Mouse (Mus musculus) midbrain, embryonic 11.5 days (tissue): Measurements from ENCODE around the gene Gpatch3. TPM values are rescaled to one million over a fixed set of nuclear protein-coding genes. Genes with fewer than 3 reads are reported as not detected.

Source experiments
- ATAC-seq: fragments of 200-750 bp; cut with Nextera tagmentation; 2 replicates; pipeline ENCODE4 v1.8.0; 2017; ENCODE audit warnings: moderate TSS enrichment, moderate library complexity; ENCODE audit not compliant: low FRiP score
- DNase-seq: peaks from one replicate; pipeline ENCODE4 v3.0.0; 2015; ENCODE audit warnings: low spot score; ENCODE audit errors: missing footprints
- H3K27ac ChIP-seq: fragments of 300-500 bp; sonication (generic); 2 replicates; pipeline ENCODE4 v1.5.1; 2014; ENCODE audit warnings: low read depth, low read length
- H3K27me3 ChIP-seq: fragments of 300-500 bp; sonication (generic); 2 replicates; pipeline ENCODE4 v1.6.1; 2014; ENCODE audit warnings: mild to moderate bottlenecking, low read length, moderate library complexity, mixed read lengths; ENCODE audit not compliant: control insufficient read depth, insufficient read depth
- H3K36me3 ChIP-seq: fragments of 300-500 bp; sonication (generic); 2 replicates; pipeline ENCODE4 v1.6.1; 2014; ENCODE audit warnings: mild to moderate bottlenecking, low read length, moderate library complexity, mixed read lengths; ENCODE audit not compliant: control insufficient read depth, insufficient read depth
- H3K4me1 ChIP-seq: fragments of 300-500 bp; sonication (generic); 2 replicates; pipeline ENCODE4 v1.6.1; 2014; ENCODE audit warnings: low read length; ENCODE audit not compliant: control insufficient read depth, insufficient read depth
- H3K4me2 ChIP-seq: fragments of 300-500 bp; sonication (generic); 2 replicates; pipeline ENCODE4 v1.6.1; 2014; ENCODE audit warnings: mild to moderate bottlenecking, moderate library complexity
- H3K4me3 ChIP-seq: fragments of 300-500 bp; sonication (generic); 2 replicates; pipeline ENCODE4 v1.5.1; 2014; ENCODE audit warnings: low read depth, low read length
- H3K9ac ChIP-seq: fragments of 300-500 bp; sonication (generic); 2 replicates; pipeline ENCODE4 v1.6.1; 2014; ENCODE audit warnings: low read length
- H3K9me3 ChIP-seq: fragments of 300-500 bp; sonication (generic); 2 replicates; pipeline ENCODE4 v1.6.1; 2016; ENCODE audit warnings: low read length; ENCODE audit not compliant: control insufficient read depth
- WGBS: fragments of 180-500 bp; shearing (Covaris S2); extraction: QIAGEN DNeasy Blood & Tissue Kit; methylation state at CpG from one replicate; pipeline ENCODE4 v1.1.7; 2014; 5-methylcytosine and 5-hydroxymethylcytosine counted together
- polyA plus RNA-seq: library from polyadenylated mRNA; unstranded; fragments of >200 nt; fragmentation: Nextera tagmentation; extraction: Ambion mirVana; gene quantifications from 2 replicates; pipeline ENCODE4 v1.2.1, GENCODE M21; 2014

Gpatch3 gene
- polyA plus RNA-seq, result 6.8 and 7.8 TPM in 2 replicates

DNA sequence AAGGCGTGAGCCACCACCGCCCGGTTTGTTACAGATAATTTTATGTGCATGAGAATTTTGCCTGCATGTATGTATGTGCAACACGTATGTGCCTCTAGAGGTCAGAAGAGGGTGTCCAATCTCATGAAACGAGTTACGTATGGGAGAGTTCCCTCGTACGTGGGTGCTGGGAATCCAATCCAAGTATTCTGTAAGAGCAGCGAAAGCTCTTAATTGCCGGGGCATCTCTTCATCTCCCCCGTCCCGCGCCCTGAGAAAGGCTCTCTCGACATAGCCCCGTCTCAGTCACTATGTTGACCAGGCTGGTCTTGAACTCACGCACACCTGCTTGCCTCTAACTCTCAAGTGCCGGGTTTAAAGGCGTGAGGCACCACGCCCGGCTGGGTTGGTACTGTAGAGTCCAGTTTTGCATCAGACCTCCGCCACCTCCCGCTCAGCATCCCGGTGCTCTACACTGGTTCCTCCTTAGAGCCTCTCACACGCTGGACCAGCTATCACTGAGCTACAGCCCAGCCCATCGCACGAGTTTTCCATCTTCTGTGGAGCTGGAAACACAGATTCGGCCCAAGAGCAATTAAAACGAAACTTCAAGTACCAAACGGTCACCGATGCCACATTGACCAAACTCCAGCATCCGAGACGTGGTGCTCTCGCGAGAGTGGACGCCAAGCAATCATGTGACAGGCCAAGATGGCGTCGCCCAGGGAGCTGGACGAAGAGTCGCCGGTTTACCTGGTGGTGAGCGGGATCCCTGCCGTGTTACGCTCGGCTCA lies at the start of gene Gpatch3:
Gene Gpatch3 (plus strand): TSS at position 676 of the 773 bp plus-strand sequence.
- no peaks in the 10 kb centered on the region for H3K9me3 ChIP-seq
- ATAC-seq, result peak; percentile 93
- H3K36me3 ChIP-seq, result peaks cover 6% of the 10 kb centered on the region
- peak within 1 kb of the TSS; percentile 82 for H3K27ac ChIP-seq
- H3K27me3 ChIP-seq, result no peaks in the 10 kb centered on the region
- peaks cover 5% of the 10 kb centered on the region for H3K4me1 ChIP-seq
- 8% methylated on average over 44 of the region's 44 CpGs for WGBS
- peak within 1 kb of the TSS; percentile 78 for H3K4me2 ChIP-seq
- peak within 1 kb of the TSS; percentile 97 for H3K4me3 ChIP-seq
- peak within 1 kb of the TSS; percentile 93 for H3K9ac ChIP-seq
- peak; percentile 98 for DNase-seq

DNA sequence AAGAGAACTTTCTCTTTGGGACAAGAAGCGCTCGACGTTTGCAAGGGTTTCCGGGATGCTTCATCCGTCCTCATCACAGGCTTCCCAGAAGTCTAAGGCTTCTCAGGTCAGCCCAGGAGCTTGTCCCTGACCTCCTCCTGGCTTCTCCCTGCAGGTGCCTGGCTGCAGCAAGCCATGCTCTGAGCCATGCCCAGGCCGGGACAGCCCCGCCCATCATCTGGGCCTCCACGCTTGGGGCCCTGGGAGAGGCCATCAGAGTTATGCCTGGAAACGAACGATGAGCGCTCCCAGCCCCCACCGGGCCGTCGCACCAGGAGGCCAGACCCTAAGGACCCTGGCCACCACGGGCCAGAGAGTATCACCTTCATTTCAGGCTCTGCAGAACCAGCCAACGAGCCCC lies 46.8 kb upstream of the Gpatch3 start:
- no peaks in the 10 kb centered on the region for H3K9me3 ChIP-seq
- 75% methylated on average over 16 of the region's 16 CpGs for WGBS
- H3K4me3 ChIP-seq, result no peak overlapping the region
- ATAC-seq (no peak), DNase-seq (peak; percentile 71)
- H3K4me1 ChIP-seq, result no peaks in the 10 kb centered on the region
- H3K27ac ChIP-seq, result no peak overlapping the region
- H3K9ac ChIP-seq, result no peak overlapping the region
- H3K36me3 ChIP-seq, result peaks cover 14% of the 10 kb centered on the region
- no peak overlapping the region for H3K4me2 ChIP-seq
- H3K27me3 ChIP-seq, result no peaks in the 10 kb centered on the region

DNA sequence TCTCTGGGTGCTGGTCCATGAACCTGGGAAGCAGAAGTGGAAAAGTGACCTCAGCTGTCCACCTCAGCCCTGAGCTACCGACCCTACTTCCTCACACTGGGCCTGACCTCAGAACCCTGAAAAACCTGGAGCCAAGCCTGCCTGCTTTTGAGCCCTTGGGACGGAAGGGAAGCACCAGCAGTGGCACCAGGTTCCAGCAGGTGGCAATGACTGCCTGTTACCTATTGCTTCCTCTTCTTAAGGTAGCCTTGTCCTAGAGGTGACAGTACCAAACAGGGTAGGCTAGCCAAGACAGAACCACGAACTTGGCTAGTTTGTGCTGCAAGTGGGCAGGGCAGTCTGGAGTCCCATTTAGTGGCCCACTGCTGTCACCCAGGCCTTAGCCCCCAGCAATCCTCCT lies 41.8 kb upstream of the Gpatch3 start:
- DNase-seq, result no peak
- no peak overlapping the region for H3K4me2 ChIP-seq
- H3K4me1 ChIP-seq, result no peaks in the 10 kb centered on the region
- no peak overlapping the region for H3K4me3 ChIP-seq
- H3K9me3 ChIP-seq, result no peaks in the 10 kb centered on the region
- 91% methylated on average over 3 of the region's 3 CpGs for WGBS
- H3K9ac ChIP-seq, result no peak overlapping the region
- ATAC-seq, result no peak
- no peaks in the 10 kb centered on the region for H3K27me3 ChIP-seq
- peaks cover 37% of the 10 kb centered on the region for H3K36me3 ChIP-seq
- H3K27ac ChIP-seq, result no peak overlapping the region

DNA sequence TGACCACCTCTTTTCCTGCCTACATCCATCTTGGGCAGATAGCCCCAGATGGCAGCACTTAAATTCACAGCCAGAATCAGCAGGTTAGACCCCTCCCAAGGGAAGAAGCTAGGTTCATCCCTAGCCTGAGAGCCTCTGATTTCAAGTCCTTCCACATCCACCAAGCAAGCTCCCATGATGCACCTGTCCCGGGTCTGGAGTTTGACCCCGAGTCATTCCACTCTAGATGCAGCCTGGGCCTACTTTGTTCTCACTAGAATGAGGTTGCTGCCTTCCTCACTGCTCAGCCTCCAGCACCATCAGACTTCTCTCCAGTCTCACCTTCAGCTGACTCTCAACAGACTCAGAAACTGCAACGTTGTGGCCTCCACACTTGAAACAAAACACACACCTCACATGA lies 38.5 kb upstream of the Gpatch3 start:
- no peak for DNase-seq
- H3K27me3 ChIP-seq, result no peaks in the 10 kb centered on the region
- 95% methylated on average over 3 of the region's 3 CpGs for WGBS
- no peaks in the 10 kb centered on the region for H3K4me1 ChIP-seq
- H3K4me2 ChIP-seq, result no peak overlapping the region
- H3K9ac ChIP-seq, result no peak overlapping the region
- peaks cover 36% of the 10 kb centered on the region for H3K36me3 ChIP-seq
- no peak overlapping the region for H3K4me3 ChIP-seq
- no peak overlapping the region for H3K27ac ChIP-seq
- ATAC-seq, result no peak
- no peaks in the 10 kb centered on the region for H3K9me3 ChIP-seq

DNA sequence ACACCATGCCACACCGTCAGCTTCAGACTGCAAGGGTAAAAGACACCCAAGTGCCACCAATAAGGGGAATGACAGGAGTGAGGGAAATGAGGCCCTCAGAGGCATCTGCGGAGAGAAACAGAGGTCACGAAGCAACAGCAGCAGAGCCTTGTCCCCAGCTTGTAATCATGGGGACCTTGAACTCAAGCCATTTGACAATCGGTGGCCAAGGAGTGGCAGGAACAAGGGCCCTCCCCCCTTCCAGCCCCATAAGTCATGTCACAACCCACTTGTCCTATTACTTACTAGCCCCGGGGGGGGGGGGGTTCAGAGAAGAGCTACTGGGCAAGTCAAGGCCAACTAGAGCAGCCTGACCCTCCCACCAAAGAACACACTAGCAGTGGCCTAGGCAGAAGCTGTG lies 37.9 kb upstream of the Gpatch3 start:
- DNase-seq, result no peak

DNA sequence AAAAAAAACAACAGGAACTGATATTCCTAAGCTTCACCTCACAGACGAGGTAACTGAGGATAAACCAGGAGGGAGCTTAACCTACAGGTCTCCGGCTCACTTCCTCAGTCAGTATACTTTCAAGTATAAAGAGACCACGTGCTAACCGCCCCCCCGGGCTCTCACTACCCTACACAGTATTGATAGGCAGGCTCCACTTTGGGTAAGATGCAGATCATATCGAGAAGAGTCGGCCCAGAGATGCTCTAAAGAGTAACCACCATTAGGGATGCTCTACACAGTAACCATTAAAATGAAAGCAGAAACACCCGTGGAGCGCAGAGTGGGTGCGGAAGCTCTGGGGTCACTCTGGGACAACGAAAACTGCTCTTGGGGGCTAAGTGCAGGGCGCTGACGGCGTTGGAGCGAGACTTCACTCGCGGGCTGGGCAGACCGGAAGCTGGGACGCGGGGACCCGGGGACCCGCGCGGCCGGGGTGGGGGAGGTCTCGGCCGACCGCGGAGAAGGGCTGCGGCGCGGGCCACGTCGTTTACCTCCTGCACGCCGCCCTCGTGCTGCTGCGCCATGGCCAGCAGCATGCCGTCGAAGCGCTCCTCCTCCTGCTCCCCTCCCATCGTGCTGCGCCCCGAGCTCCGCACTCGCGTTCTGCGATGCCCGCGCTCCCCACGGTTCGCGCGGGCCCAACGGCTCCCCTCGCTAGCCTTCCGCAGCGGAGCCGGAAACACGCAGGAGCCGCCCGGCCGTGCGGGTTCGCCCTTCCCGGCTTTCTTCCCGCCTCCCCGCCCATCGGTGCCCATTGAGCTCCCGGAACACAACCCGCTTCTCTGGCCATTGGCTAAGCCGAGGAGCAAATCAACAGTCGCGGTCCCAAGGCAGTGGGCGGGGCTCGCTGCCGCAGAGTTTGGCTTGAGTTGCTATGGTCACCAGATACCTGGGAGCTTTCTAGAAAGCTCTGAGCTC lies 29.0 kb upstream of the Gpatch3 start, which contains the start of gene Nudc:
Gene Nudc (minus strand): TSS at position 725 of the 960 bp plus-strand sequence.
- DNase-seq (peak; percentile 97), ATAC-seq (peak; percentile 99)
- under 1% methylated on average over 76 of the region's 77 CpGs for WGBS
- peak within 1 kb of the TSS; percentile 78 for H3K4me2 ChIP-seq
- peak within 1 kb of the TSS; percentile 75 for H3K9ac ChIP-seq
- peaks cover 5% of the 10 kb centered on the region; the same call in 1 of the 2 replicates for H3K36me3 ChIP-seq
- peak within 1 kb of the TSS; percentile 94 for H3K4me3 ChIP-seq
- H3K27me3 ChIP-seq, result no peaks in the 10 kb centered on the region
- H3K27ac ChIP-seq, result peak within 1 kb of the TSS; percentile 62
- peaks cover 10% of the 10 kb centered on the region; the same call in 1 of the 2 replicates for H3K4me1 ChIP-seq
- no peaks in the 10 kb centered on the region for H3K9me3 ChIP-seq

More for the DNA sequence above, 37.9 kb upstream of the Gpatch3 start:
- ATAC-seq, result no peak
- H3K4me2 ChIP-seq, result no peak overlapping the region
- H3K27me3 ChIP-seq, result no peaks in the 10 kb centered on the region
- 94% methylated on average over 5 of the region's 5 CpGs for WGBS
- peaks cover 31% of the 10 kb centered on the region for H3K36me3 ChIP-seq
- H3K4me1 ChIP-seq, result no peaks in the 10 kb centered on the region
- H3K9me3 ChIP-seq, result no peaks in the 10 kb centered on the region
- H3K4me3 ChIP-seq, result no peak overlapping the region
- no peak overlapping the region for H3K27ac ChIP-seq
- H3K9ac ChIP-seq, result no peak overlapping the region

DNA sequence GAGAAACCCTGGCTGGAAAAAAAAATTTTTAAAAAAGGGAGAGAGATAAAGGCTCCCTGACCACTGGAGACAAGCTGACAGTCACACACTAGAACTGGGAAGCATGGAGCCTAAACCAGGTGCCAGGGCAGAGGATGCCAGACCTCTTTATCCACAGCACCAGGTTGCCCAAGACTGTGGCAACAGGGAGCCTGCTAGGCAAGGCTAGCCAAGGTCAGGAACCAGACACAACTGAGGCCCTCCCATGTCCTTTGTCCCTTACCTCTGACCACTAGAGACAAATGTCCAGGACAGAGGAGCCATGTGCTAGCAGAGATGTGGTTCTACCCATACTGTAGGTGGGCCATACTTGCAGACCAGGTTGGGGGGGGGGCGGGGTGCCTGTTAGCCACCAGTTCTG lies 22.5 kb upstream of the Gpatch3 start:
- 79% methylated on average over 1 of the region's 1 CpGs for WGBS
- no peaks in the 10 kb centered on the region for H3K27me3 ChIP-seq

DNA sequence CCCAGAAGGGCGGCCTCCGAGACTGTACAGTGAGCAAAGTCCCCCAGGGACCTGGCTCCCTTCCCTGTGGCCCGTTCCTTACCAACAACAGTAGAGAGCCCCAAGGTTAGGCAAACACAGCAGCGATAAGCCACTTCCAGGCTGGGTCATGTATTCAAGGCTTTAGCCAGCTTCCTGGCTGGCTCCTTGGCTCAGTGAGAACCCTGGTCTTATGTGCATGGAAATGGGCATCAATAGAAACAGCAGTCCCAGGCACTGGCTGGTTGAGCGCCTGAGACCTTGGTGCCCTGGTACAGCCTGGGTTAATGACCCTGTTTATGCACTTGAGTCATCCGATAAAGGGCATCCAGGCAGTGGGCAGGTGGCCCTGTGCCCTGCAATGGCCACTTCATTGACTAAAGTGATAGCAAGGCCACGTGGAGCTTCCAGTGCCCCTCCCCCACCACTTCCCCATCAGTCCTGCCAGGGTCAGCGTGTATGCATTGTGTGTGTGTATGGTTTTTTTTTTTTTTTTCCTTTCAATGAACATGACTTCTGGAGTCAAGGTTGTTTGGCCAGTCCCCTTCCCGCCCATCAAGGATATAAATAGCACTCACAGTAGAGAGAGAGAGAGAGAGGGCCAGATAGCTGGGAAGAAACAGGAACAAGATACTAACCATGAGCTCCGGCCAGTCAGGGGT lies 21.6 kb upstream of the Gpatch3 start, which contains the start of gene Nr0b2:
Gene Nr0b2 (plus strand): TSS at position 609 of the 680 bp plus-strand sequence.
- WGBS, result 77% methylated on average over 10 of the region's 10 CpGs
- Histone ChIP-seq H3K27ac (no peak within 1 kb of the TSS), H3K27me3 (no peaks in the 10 kb centered on the region), H3K9me3 (no peaks in the 10 kb centered on the region), H3K4me3 (no peak within 1 kb of the TSS), H3K4me1 (no peaks in the 10 kb centered on the region), H3K4me2 (no peak within 1 kb of the TSS), H3K9ac (no peak within 1 kb of the TSS), H3K36me3 (no peaks in the 10 kb centered on the region)
- ATAC-seq (no peak), DNase-seq (no peak)

More for the DNA sequence above, 22.5 kb upstream of the Gpatch3 start:
- Histone ChIP-seq H3K27ac (no peak overlapping the region), H3K4me1 (no peaks in the 10 kb centered on the region), H3K4me2 (no peak overlapping the region), H3K9me3 (no peaks in the 10 kb centered on the region), H3K36me3 (no peaks in the 10 kb centered on the region), H3K4me3 (no peak overlapping the region), H3K9ac (no peak overlapping the region)
- DNase-seq, result no peak
- no peak for ATAC-seq
